Mouse (Mus musculus): ENCODE results near the gene Cfap99. TPM values are rescaled to one million over a fixed set of nuclear protein-coding genes. Genes with fewer than 3 reads are reported as not detected.

Gene Cfap99
- polyA plus RNA-seq (2012; rRNA removed) (0.04 TPM in 2 replicates), polyA plus RNA-seq (2014; fragmentation: Nextera tagmentation; extraction: Ambion mirVana) (not detected in 2 replicates)

DNA sequence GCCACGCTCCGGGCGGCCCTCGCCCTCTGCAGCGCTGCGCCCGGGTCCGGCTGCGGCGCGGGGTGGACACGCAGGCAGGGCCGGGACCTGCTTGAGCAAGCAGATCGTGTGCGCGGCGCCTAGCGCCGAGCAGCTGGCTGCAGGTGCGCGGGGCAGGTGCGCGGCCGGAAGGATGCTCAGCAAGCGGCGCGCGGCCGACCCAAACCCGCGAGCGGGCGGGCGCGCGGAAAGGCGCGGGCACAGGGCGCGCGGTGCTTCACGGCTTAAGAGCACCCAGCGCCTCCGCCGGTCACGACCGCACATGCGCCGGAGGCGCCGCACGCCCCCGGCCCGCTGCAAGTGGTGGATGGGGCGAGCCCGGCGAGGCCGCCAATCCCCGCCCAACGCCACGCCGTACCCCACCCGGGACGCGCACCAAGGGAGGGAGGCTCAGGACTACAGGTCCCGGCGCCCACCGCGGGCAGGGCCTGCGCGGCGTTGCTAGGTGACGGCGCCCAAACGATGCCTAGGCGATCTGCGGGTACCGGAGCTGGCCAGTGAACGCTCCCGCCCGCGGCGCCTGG lies at the start of gene Cfap99, which contains the start of gene Zfyve28:
Cfap99 (plus strand) TSS at position 447 of the 563 bp plus-strand sequence.
Zfyve28 (minus strand) TSS at position 296 of the 563 bp plus-strand sequence.
- Histone ChIP-seq H3K9me3 (ENCODE audit: control insufficient read depth, low read length) (no peaks in the 10 kb centered on the region), H3K4me1 (ENCODE audit: control insufficient read depth, insufficient read depth, low read length) (no peaks in the 10 kb centered on the region; the same call in 1 of the 2 replicates), H3K27ac (replicated peaks; ENCODE audit: low read depth, low read length) (no peak within 1 kb of the TSS), H3K27me3 (ENCODE audit: control insufficient read depth, insufficient read depth, low read length) (peaks cover 50% of the 10 kb centered on the region), H3K4me3 (replicated peaks; ENCODE audit: low read length) (peak within 1 kb of the TSS; percentile 60), H3K36me3 (ENCODE audit: control insufficient read depth, insufficient read depth, low read length) (no peaks in the 10 kb centered on the region), H3K4me2 (replicated peaks; ENCODE audit: low read depth, low read length, severe bottlenecking) (peak within 1 kb of the TSS; percentile 95), H3K9ac (ENCODE audit: low read depth, low read length, severe bottlenecking) (peak within 1 kb of the TSS; percentile 44)
- no peak for TF ChIP-seq POLR2A (IDR thresholded peaks at IDR 0.05; ENCODE audit: borderline replicate concordance, extremely low read depth, insufficient read depth, insufficient read length)
- under 1% methylated on average over 45 of the region's 83 CpGs for WGBS
- DNase-seq (ENCODE audit: low spot score) (peak; percentile 80), ATAC-seq (ENCODE audit: low FRiP score, low read depth) (peak; percentile 96)

DNA sequence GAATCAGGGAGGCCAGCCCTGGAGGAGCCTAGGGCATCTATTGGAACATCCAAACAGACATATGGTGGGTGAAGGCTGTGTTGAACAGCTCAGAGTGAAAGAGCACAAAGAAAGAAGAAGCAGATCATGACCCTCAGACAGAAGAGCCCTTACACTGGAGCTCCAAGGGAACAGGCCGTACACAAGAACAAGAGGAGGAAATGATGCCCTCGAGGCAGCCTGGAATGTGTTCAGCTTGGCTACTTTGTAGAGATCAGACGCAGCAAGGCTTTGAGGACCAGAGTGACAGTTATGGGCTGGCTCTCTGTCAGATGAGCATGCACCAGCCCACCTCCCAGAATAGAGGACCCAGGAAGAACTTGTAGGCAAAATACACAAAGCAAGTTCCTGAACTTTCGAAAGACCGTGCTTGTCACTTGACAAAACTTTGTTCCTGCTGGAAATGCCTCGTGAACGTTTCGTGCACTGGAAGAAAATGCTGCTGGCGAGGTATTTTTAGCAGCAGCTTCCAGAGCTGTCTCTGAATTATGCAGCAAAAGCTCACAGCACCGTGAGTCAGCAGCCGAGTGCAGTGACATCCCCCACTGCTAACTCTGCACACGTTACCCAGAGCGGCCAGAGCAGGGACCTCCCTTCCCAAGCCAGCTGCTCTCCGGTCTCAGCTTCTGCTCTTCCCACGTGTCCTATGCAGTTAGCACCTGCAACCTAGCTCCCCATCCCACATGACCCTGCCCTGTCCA lies 46.0 kb upstream of the Cfap99 start:
- H3K27ac ChIP-seq (replicated peaks; ENCODE audit: low read depth, low read length): no peak overlapping the region
- no peak overlapping the region for H3K4me2 ChIP-seq (replicated peaks; ENCODE audit: low read depth, low read length, severe bottlenecking)
- H3K36me3 ChIP-seq (ENCODE audit: control insufficient read depth, insufficient read depth, low read length): no peaks in the 10 kb centered on the region
- no peak overlapping the region for H3K4me3 ChIP-seq (replicated peaks; ENCODE audit: low read length)
- peak; percentile 53 for DNase-seq (ENCODE audit: low spot score)
- H3K9me3 ChIP-seq (ENCODE audit: control insufficient read depth, low read length): no peaks in the 10 kb centered on the region
- H3K9ac ChIP-seq (ENCODE audit: low read depth, low read length, severe bottlenecking): no peak overlapping the region
- peak; percentile 63 for ATAC-seq (ENCODE audit: low FRiP score, low read depth)
- H3K27me3 ChIP-seq (ENCODE audit: control insufficient read depth, insufficient read depth, low read length): no peaks in the 10 kb centered on the region
- 37% methylated on average over 15 of the region's 15 CpGs for WGBS
- 0 out of 2 replicates have a peak, but pooled peaks cover 4% of the 10 kb centered on the region for H3K4me1 ChIP-seq (ENCODE audit: control insufficient read depth, insufficient read depth, low read length)
- TF ChIP-seq POLR2A (IDR thresholded peaks at IDR 0.05; ENCODE audit: borderline replicate concordance, extremely low read depth, insufficient read depth, insufficient read length): no peak

DNA sequence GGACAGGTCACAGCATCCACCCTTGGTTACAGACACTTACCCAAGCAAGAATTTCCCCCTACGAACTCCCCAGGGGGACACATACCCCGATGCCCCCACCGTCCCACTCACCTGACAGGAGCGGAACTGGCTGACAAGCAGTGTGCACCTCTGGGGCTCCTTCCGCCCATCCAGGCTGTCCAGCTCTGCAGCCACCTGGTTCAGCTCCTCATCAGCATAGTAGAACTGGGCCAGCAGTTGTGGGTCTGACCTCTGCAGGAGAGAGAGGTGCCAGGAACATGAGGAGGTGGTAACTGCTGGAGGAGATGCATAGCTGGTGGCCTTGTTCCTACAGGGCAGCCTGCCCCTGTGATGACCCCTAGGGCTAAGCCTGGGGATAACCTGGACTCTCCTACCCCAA lies 45.3 kb upstream of the Cfap99 start:
- no peaks in the 10 kb centered on the region for H3K9me3 ChIP-seq (ENCODE audit: control insufficient read depth, low read length)
- 85% methylated on average over 5 of the region's 5 CpGs for WGBS
- TF ChIP-seq POLR2A (IDR thresholded peaks at IDR 0.05; ENCODE audit: borderline replicate concordance, extremely low read depth, insufficient read depth, insufficient read length): no peak
- H3K27ac ChIP-seq (replicated peaks; ENCODE audit: low read depth, low read length): no peak overlapping the region
- no peaks in the 10 kb centered on the region for H3K36me3 ChIP-seq (ENCODE audit: control insufficient read depth, insufficient read depth, low read length)
- no peak overlapping the region for H3K9ac ChIP-seq (ENCODE audit: low read depth, low read length, severe bottlenecking)
- no peak overlapping the region for H3K4me3 ChIP-seq (replicated peaks; ENCODE audit: low read length)
- DNase-seq (ENCODE audit: low spot score) (no peak), ATAC-seq (ENCODE audit: low FRiP score, low read depth) (no peak)
- H3K27me3 ChIP-seq (ENCODE audit: control insufficient read depth, insufficient read depth, low read length): no peaks in the 10 kb centered on the region
- 0 out of 2 replicates have a peak, but pooled peaks cover 4% of the 10 kb centered on the region for H3K4me1 ChIP-seq (ENCODE audit: control insufficient read depth, insufficient read depth, low read length)
- no peak overlapping the region for H3K4me2 ChIP-seq (replicated peaks; ENCODE audit: low read depth, low read length, severe bottlenecking)

DNA sequence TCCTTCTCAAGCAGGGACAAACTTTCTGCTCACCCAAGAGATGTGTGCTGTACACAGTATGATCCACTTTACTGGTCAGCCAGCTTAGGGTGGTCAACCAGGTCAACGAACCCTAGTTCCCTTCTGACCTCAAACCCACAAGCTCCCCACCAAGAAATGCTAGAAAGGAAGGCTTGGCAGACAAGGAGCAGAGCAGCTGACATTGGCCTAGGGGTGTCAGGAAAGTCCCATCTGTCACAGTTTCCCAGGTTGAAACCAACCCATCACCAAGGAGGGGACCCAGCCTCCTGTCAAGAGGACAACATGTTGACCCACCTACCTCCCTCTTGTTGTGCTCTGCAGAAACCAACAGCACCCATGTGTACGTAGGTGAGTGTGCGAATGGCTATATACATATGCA lies 42.0 kb upstream of the Cfap99 start:
- Histone ChIP-seq H3K9ac (ENCODE audit: low read depth, low read length, severe bottlenecking) (no peak overlapping the region), H3K4me2 (replicated peaks; ENCODE audit: low read depth, low read length, severe bottlenecking) (no peak overlapping the region), H3K36me3 (ENCODE audit: control insufficient read depth, insufficient read depth, low read length) (no peaks in the 10 kb centered on the region), H3K27me3 (ENCODE audit: control insufficient read depth, insufficient read depth, low read length) (no peaks in the 10 kb centered on the region), H3K27ac (replicated peaks; ENCODE audit: low read depth, low read length) (no peak overlapping the region), H3K9me3 (ENCODE audit: control insufficient read depth, low read length) (no peaks in the 10 kb centered on the region), H3K4me3 (replicated peaks; ENCODE audit: low read length) (no peak overlapping the region), H3K4me1 (ENCODE audit: control insufficient read depth, insufficient read depth, low read length) (peaks cover 10% of the 10 kb centered on the region)
- no peak for TF ChIP-seq POLR2A (IDR thresholded peaks at IDR 0.05; ENCODE audit: borderline replicate concordance, extremely low read depth, insufficient read depth, insufficient read length)
- DNase-seq (ENCODE audit: low spot score): no peak
- ATAC-seq (ENCODE audit: low FRiP score, low read depth): no peak
- WGBS: 91% methylated on average over 3 of the region's 3 CpGs

DNA sequence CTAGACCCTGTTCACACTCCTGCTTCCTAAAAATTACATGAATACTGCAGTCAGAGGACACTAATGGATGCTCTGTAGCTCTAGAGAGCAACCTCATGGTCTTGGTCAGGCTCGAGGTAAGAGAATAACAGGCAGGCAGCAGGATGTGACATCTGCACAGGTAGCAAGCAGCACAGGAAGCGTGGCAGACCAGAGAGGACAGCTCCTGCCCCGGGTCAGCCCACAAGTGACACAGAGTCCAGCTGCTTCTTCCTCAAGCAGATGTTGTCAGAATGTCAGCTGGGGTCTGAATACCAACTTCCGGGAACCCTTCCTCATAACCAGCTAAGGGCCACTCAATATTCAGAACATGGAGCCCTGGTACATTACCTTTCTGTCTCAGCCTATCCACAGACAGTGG lies 39.3 kb upstream of the Cfap99 start:
- no peaks in the 10 kb centered on the region for H3K36me3 ChIP-seq (ENCODE audit: control insufficient read depth, insufficient read depth, low read length)
- H3K4me2 ChIP-seq (replicated peaks; ENCODE audit: low read depth, low read length, severe bottlenecking): no peak overlapping the region
- WGBS: 66% methylated on average over 4 of the region's 4 CpGs
- no peak for TF ChIP-seq POLR2A (IDR thresholded peaks at IDR 0.05; ENCODE audit: borderline replicate concordance, extremely low read depth, insufficient read depth, insufficient read length)
- peaks cover 17% of the 10 kb centered on the region for H3K4me1 ChIP-seq (ENCODE audit: control insufficient read depth, insufficient read depth, low read length)
- no peak for ATAC-seq (ENCODE audit: low FRiP score, low read depth)
- no peak overlapping the region for H3K4me3 ChIP-seq (replicated peaks; ENCODE audit: low read length)
- H3K9ac ChIP-seq (ENCODE audit: low read depth, low read length, severe bottlenecking): no peak overlapping the region
- H3K9me3 ChIP-seq (ENCODE audit: control insufficient read depth, low read length): no peaks in the 10 kb centered on the region
- no peak for DNase-seq (ENCODE audit: low spot score)
- H3K27me3 ChIP-seq (ENCODE audit: control insufficient read depth, insufficient read depth, low read length): no peaks in the 10 kb centered on the region
- no peak overlapping the region for H3K27ac ChIP-seq (replicated peaks; ENCODE audit: low read depth, low read length)

Data from limb, embryonic 14.5 days (tissue).